ENCODE assay signal across 17 mouse cellular contexts in the genomic region with DNA sequence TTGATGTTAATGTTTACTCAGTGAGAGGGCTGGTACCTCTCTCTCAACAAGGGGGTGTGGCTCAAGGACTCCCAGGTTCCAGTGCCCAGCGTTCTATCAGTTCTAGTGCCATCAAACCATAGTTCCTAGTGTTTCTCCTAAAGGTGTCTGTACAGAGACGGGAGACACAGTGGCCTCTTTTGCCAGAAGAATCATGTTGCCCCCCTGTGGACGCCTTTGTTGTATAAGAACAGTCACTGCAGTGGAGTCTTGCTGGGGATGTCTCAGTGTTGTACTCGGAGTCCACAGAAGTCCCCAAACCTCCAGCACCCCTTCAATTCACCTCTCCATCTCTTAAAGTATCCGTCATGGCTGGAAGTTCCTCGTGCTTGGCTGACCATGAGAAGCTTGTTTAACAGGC.
DNase-seq lines count a peak whose midpoint lies in the region; ATAC-seq and TF ChIP-seq lines count a peak whose summit lies in the region.
"Had no signal": no experiment of that assay in that cellular context is flagged by ENCODE, and none has a peak within 500 bp of the region (broad histone marks: within the 10 kb centered on the region; RNA-seq: fewer than 3 reads in every experiment).

No protein-coding gene starts in this region.

- H3K4me1 ChIP-seq in heart, postnatal 0 days (ENCODE audit: control insufficient read depth, insufficient read depth): no peaks in the 10 kb centered on the region
- H3K4me1 ChIP-seq in stomach, postnatal 0 days (replicated peaks; ENCODE audit: control insufficient read depth, insufficient read depth): no peaks in the 10 kb centered on the region
- H3K4me1 ChIP-seq: embryonic facial prominence, embryonic 13.5 days; heart, embryonic 12.5 days; neural tube, embryonic 12.5 days had no signal

- TF ChIP-seq EP300 in heart, postnatal 0 days (IDR thresholded peaks at IDR 0.05; ENCODE audit: low read depth): no peak
- TF ChIP-seq EP300 in stomach, postnatal 0 days (optimal IDR thresholded peaks at IDR 0.05): no peak

- no peaks in the 10 kb centered on the region for H3K9me3 ChIP-seq in heart, postnatal 0 days (replicated peaks; ENCODE audit: control insufficient read depth, low read length)
- H3K9me3 ChIP-seq in stomach, postnatal 0 days (ENCODE audit: control insufficient read depth, low read length): no peaks in the 10 kb centered on the region
- H3K9me3 ChIP-seq: embryonic facial prominence, embryonic 13.5 days; heart, embryonic 12.5 days; limb, embryonic 15.5 days; lung, embryonic 15.5 days; midbrain, embryonic 12.5 days; neural tube, embryonic 12.5 days had no signal

- H3K4me2 ChIP-seq in heart, postnatal 0 days (ENCODE audit: low read depth, low read length): no peak overlapping the region
- no peak overlapping the region for H3K4me2 ChIP-seq in stomach, postnatal 0 days (replicated peaks; ENCODE audit: low read depth)
- H3K4me2 ChIP-seq: embryonic facial prominence, embryonic 13.5 days; heart, embryonic 12.5 days; limb, embryonic 15.5 days; lung, embryonic 15.5 days; midbrain, embryonic 12.5 days; neural tube, embryonic 12.5 days had no signal

- DNase-seq in heart, postnatal 0 days (ENCODE audit: low spot score): no peak
- DNase-seq in heart, postnatal 4 days: no peak
- peak; percentile 17 for DNase-seq in lung, postnatal 10 days
- DNase-seq in lung, adult 18-20 months: no peak
- peak; percentile 11 for DNase-seq in ZHBTc4 (ENCODE audit: low read depth, low spot score)
- DNase-seq in stomach, postnatal 0 days (ENCODE audit: low spot score): no peak
- DNase-seq in adrenal gland, adult 18-20 months (ENCODE audit: low spot score in 2 of 2): no peak
- DNase-seq: cerebellum, adult 9-11 months; gastrocnemius, postnatal 10 days; kidney, adult 11 months had no signal

- 24% methylated on average over 6 of the region's 6 CpGs for WGBS in heart, postnatal 0 days
- 31% methylated on average over 6 of the region's 6 CpGs for WGBS in stomach, postnatal 0 days

- no peak for ATAC-seq in heart, postnatal 0 days (ENCODE audit: insufficient read depth, low read depth)
- no peak for ATAC-seq in stomach, postnatal 0 days (ENCODE audit: low FRiP score, low TSS enrichment)
- ATAC-seq: CD4-positive, CD25-positive, alpha-beta regulatory T cell, adult 4 months had no signal

- TF ChIP-seq CTCF in heart, postnatal 0 days (IDR thresholded peaks at IDR 0.05; ENCODE audit: low read depth): peak; percentile 27
- TF ChIP-seq CTCF in stomach, postnatal 0 days (IDR thresholded peaks at IDR 0.05; ENCODE audit: low read depth): peak; percentile 57

- no peak overlapping the region for H3K4me3 ChIP-seq in heart, postnatal 0 days (ENCODE audit: low read depth, low read length)
- no peak overlapping the region for H3K4me3 ChIP-seq in stomach, postnatal 0 days (ENCODE audit: low read depth, low read length)
- H3K4me3 ChIP-seq: embryonic facial prominence, embryonic 13.5 days; heart, embryonic 12.5 days; limb, embryonic 15.5 days; lung, embryonic 15.5 days; midbrain, embryonic 12.5 days; neural tube, embryonic 12.5 days had no signal

- H3K27me3 ChIP-seq in heart, postnatal 0 days (ENCODE audit: control insufficient read depth, insufficient read depth, low read length): peaks cover 29% of the 10 kb centered on the region
- no peaks in the 10 kb centered on the region for H3K27me3 ChIP-seq in stomach, postnatal 0 days (ENCODE audit: control insufficient read depth, insufficient read depth, low read length)
- H3K27me3 ChIP-seq: embryonic facial prominence, embryonic 13.5 days; limb, embryonic 15.5 days; lung, embryonic 15.5 days; neural tube, embryonic 12.5 days had no signal

- H3K27ac ChIP-seq in heart, postnatal 0 days (ENCODE audit: low read depth): no peak overlapping the region
- no peak overlapping the region for H3K27ac ChIP-seq in stomach, postnatal 0 days (replicated peaks)
- H3K27ac ChIP-seq: embryonic facial prominence, embryonic 13.5 days; limb, embryonic 15.5 days; lung, embryonic 15.5 days; midbrain, embryonic 12.5 days; neural tube, embryonic 12.5 days had no signal

- H3K36me3 ChIP-seq in heart, postnatal 0 days (replicated peaks; ENCODE audit: control insufficient read depth, insufficient read depth, low read length): no peaks in the 10 kb centered on the region
- H3K36me3 ChIP-seq in stomach, postnatal 0 days (ENCODE audit: control insufficient read depth, insufficient read depth, low read length): no peaks in the 10 kb centered on the region
- H3K36me3 ChIP-seq: embryonic facial prominence, embryonic 13.5 days; heart, embryonic 12.5 days; limb, embryonic 15.5 days; lung, embryonic 15.5 days; midbrain, embryonic 12.5 days; neural tube, embryonic 12.5 days had no signal

- no peak overlapping the region for H3K9ac ChIP-seq in heart, postnatal 0 days (replicated peaks; ENCODE audit: low read depth, low read length)
- H3K9ac ChIP-seq in stomach, postnatal 0 days (ENCODE audit: low read length): no peak overlapping the region
- H3K9ac ChIP-seq: embryonic facial prominence, embryonic 13.5 days; heart, embryonic 12.5 days; limb, embryonic 15.5 days; lung, embryonic 15.5 days; midbrain, embryonic 12.5 days; neural tube, embryonic 12.5 days had no signal

Comparison
In these comparisons a context has a peak if more than half of its experiments do, and no peak if none do; other contexts are left out.
1. DNase-seq: peak in lung, postnatal 10 days (single experiment) and ZHBTc4 (single experiment); none in heart, postnatal 0 days (single experiment), heart, postnatal 4 days (single experiment), lung, adult 18-20 months (0 of 2), stomach, postnatal 0 days (single experiment) and adrenal gland, adult 18-20 months (0 of 2).